Mouse (Mus musculus): ENCODE measurements around the gene Lipo3.
"Not testable (repeated sequence)": the region's sequence is repeated elsewhere in the genome, so short reads cannot be mapped to it uniquely, and the experiment has no call there.

Lipo3 gene

DNA sequence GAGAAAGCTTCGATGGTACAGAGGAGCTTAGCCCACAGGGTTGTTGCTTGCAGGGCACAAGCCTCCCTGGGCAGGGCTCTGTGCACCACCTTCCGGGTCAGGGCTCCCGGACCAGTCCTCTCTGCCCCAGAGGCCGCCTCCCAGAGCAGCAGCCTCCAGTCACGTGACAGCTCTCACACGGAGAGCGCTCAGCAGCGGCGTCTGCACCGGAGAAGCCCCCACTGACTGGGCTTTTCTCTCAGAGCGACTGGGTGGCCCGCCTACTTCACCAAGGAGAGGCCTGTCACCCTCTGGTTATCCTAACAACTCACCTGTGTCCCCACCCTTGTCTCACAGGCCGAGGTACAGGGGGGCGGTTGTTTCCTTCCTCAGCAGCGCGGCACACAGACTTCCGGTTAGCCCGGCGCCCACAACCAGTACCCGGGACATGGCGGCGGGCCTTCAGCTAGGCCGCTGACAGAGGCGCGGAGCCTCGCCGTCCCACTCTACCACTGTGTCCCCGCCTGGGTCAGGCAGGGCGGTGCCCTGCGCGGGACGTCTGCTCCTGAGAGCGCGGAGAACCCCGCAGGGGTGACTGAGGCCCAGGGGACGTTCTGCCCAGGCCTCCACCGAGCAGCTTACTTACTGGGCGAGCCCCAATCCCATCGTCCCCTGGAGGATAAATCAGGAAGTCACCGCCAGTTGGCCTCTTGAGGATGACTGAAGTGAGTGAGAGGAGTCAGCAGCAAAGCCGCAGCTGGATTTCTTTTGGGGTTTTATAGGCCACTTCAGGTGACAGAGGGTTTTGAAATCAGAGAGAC lies at the start of gene Lipo3:
TSS of gene Lipo3 (minus strand) at position 665 of the 800 bp plus-strand sequence.
- peak; percentile 26 for DNase-seq (ENCODE audit: low spot score)

GRCm38 (mm10) chr19:33787359-33787758 lies 25.6 kb upstream of the Lipo3 start, which contains the start of gene Lipo1:
Gene Lipo1 (minus strand): TSS chr19:33787459.
- DNase-seq (ENCODE audit: low spot score): not testable (repeated sequence)

- DNase-seq (ENCODE audit: low spot score): no peak
These were observed 25.0 kb upstream of the Lipo3 start for GRCm38 (mm10) chr19:33786576-33787277.

DNA sequence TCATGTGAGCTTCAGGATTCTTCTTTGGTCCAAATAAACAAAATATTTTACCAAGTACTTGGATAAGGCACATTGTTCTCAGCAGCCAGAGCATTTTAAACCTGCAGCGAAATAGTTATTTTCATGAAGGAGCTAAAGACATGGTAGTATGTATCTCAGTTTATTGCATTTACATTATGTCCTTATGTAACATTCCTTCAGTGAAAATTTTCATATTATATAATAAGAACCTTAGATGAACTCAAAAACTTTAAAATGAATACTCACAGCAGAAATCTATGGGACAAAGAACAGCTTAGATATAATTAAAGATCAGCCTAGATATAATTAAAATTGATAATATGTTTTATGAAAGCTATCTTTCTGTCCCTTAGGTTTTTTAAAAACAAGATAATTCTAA lies 10.5 kb downstream of the Lipo3 start, which contains the start of gene Lipo2:
TSS of gene Lipo2 (minus strand) at position 101 of the 400 bp plus-strand sequence.
- not testable (repeated sequence) for DNase-seq (ENCODE audit: low spot score)

DNA sequence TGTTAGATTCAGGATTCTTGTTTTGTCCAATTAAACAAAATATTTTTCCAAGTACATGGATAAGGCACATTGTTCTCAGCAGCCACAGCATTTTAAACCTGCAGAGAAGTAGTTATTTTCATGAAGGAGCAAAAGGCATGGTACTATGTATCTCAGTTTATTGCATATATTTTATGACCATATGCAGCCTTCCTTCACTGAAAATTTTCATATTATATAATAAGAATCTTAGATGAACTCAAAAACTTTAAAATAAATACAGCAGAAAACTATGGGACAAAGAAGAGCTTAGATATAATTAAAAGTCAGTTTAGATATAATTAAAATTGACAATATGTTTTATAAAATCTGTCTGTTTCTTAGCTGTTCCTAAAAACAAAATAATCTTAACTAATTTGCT lies 136.6 kb downstream of the Lipo3 start, which contains the start of gene Gm8978:
TSS of gene Gm8978 (minus strand) at position 101 of the 400 bp plus-strand sequence.
- DNase-seq (ENCODE audit: low spot score): not testable (repeated sequence)

GRCm38 (mm10) chr19:33589626-33590302 lies 172.0 kb downstream of the Lipo3 start:
- peak; percentile 52 for DNase-seq (ENCODE audit: low spot score)

GRCm38 (mm10) chr19:33568551-33568950 lies 193.2 kb downstream of the Lipo3 start:
- not testable (repeated sequence) for DNase-seq (ENCODE audit: low spot score)

DNA sequence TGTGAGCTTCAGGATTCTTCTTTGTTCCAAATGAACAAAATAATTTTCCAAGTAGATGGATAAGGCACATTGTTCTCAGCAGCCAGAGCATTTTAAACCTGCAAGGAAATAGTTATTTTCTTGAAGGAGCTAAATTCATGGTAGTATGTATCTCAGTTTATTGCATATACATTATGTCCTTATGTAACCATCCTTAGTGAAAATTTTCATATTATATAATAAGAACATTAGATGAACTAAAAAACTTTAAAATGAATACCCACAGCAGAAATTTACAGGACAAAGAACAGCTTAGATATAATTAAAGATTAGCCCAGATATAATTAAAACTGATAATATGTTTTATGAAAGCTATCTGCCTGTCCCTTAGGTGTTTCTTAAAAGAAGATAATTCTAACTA lies 244.1 kb downstream of the Lipo3 start, which contains the start of gene Lipo4:
TSS of gene Lipo4 (minus strand) at position 101 of the 400 bp plus-strand sequence.
- DNase-seq (ENCODE audit: low spot score): no peak

Measured in ovary, postnatal 36 days (tissue).